Mouse (Mus musculus): ENCODE measurements around the gene Hdgfl3. TPM values are rescaled to one million over a fixed set of nuclear protein-coding genes. Genes with fewer than 3 reads are reported as not detected.
A peak's percentile ranks its signal among the peaks of the same experiment; 100 is the strongest.

The Hdgfl3 gene
- polyA plus RNA-seq, 1 experiment from 2014 or later = 10.9 TPM

- Histone ChIP-seq H3K27ac (no peak overlapping the region), H3K4me3 (replicated peaks) (no peak overlapping the region), H3K36me3 (no peaks in the 10 kb centered on the region), H3K4me2 (replicated peaks) (no peak overlapping the region), H3K9ac (no peak overlapping the region), H3K27me3 (replicated peaks) (peaks cover 31% of the 10 kb centered on the region), H3K9me3 (no peaks in the 10 kb centered on the region), H3K4me1 (replicated peaks) (peaks cover 21% of the 10 kb centered on the region)
- WGBS = 66% methylated on average over 4 of the region's 4 CpGs
- no peak for ATAC-seq
Measured at GRCm38 (mm10) chr7:81861921-81862320, 72.4 kb downstream of the Hdgfl3 start.

- Histone ChIP-seq H3K4me3 (replicated peaks) (no peak overlapping the region), H3K27ac (no peak overlapping the region), H3K4me1 (replicated peaks) (peaks cover 17% of the 10 kb centered on the region), H3K9ac (no peak overlapping the region), H3K36me3 (no peaks in the 10 kb centered on the region), H3K4me2 (replicated peaks) (peak overlapping the region; percentile 28; the same call in 1 of the 2 replicates), H3K27me3 (replicated peaks) (peaks cover 31% of the 10 kb centered on the region), H3K9me3 (no peaks in the 10 kb centered on the region)
- WGBS = 79% methylated on average over 2 of the region's 2 CpGs
- ATAC-seq = no peak
Measured at GRCm38 (mm10) chr7:81861461-81861860, 72.8 kb downstream of the Hdgfl3 start.

- WGBS = 59% methylated on average over 5 of the region's 5 CpGs
- no peak overlapping the region for H3K4me3 ChIP-seq (replicated peaks)
- ATAC-seq = no peak
Measured at GRCm38 (mm10) chr7:81860996-81861395, 73.3 kb downstream of the Hdgfl3 start.

GRCm38 (mm10) chr7:81860071-81860470 lies 74.2 kb downstream of the Hdgfl3 start:
- no peaks in the 10 kb centered on the region for H3K36me3 ChIP-seq
- peak overlapping the region; percentile 49; the same call in 1 of the 2 replicates for H3K4me3 ChIP-seq (replicated peaks)
- H3K9me3 ChIP-seq = no peaks in the 10 kb centered on the region
- H3K4me1 ChIP-seq (replicated peaks) = peaks cover 17% of the 10 kb centered on the region
- H3K9ac ChIP-seq = no peak overlapping the region
- peaks cover 31% of the 10 kb centered on the region for H3K27me3 ChIP-seq (replicated peaks)
- ATAC-seq = peak; percentile 44; the same call in 1 of the 2 replicates
- 53% methylated on average over 11 of the region's 11 CpGs for WGBS
- peak overlapping the region; percentile 97 for H3K4me2 ChIP-seq (replicated peaks)
- no peak overlapping the region for H3K27ac ChIP-seq

More at GRCm38 (mm10) chr7:81860996-81861395, 73.3 kb downstream of the Hdgfl3 start:
- peaks cover 17% of the 10 kb centered on the region for H3K4me1 ChIP-seq (replicated peaks)
- peaks cover 31% of the 10 kb centered on the region for H3K27me3 ChIP-seq (replicated peaks)
- no peak overlapping the region for H3K9ac ChIP-seq
- no peaks in the 10 kb centered on the region for H3K9me3 ChIP-seq
- no peak overlapping the region for H3K27ac ChIP-seq
- no peaks in the 10 kb centered on the region for H3K36me3 ChIP-seq
- peak overlapping the region; percentile 28; the same call in 1 of the 2 replicates for H3K4me2 ChIP-seq (replicated peaks)

- Histone ChIP-seq H3K4me1 (replicated peaks) (peaks cover 17% of the 10 kb centered on the region), H3K27ac (no peak within 1 kb of the TSS; the same call in 1 of the 2 replicates), H3K36me3 (no peaks in the 10 kb centered on the region), H3K27me3 (replicated peaks) (peaks cover 31% of the 10 kb centered on the region), H3K9me3 (no peaks in the 10 kb centered on the region), H3K4me3 (replicated peaks) (peak within 1 kb of the TSS; percentile 49), H3K4me2 (replicated peaks) (peak within 1 kb of the TSS; percentile 97), H3K9ac (peak within 1 kb of the TSS; percentile 40)
- ATAC-seq = peak; percentile 61
- under 1% methylated on average over 63 of the region's 64 CpGs for WGBS
Measured at GRCm38 (mm10) chr7:81858968-81859721, 75.1 kb downstream of the Hdgfl3 start, which contains the start of gene Tm6sf1. Tm6sf1 (plus strand) TSS chr7:81859001.

GRCm38 (mm10) chr7:81858236-81858635 lies 76.0 kb downstream of the Hdgfl3 start:
- H3K4me1 ChIP-seq (replicated peaks) = peaks cover 15% of the 10 kb centered on the region
- H3K9me3 ChIP-seq = no peaks in the 10 kb centered on the region
- H3K4me2 ChIP-seq (replicated peaks) = peak overlapping the region; percentile 97
- WGBS = 15% methylated on average over 9 of the region's 9 CpGs
- H3K9ac ChIP-seq = no peak overlapping the region
- no peaks in the 10 kb centered on the region for H3K36me3 ChIP-seq
- ATAC-seq = no peak
- H3K27me3 ChIP-seq (replicated peaks) = peaks cover 31% of the 10 kb centered on the region
- no peak overlapping the region for H3K27ac ChIP-seq
- H3K4me3 ChIP-seq (replicated peaks) = no peak overlapping the region

- 76% methylated on average over 4 of the region's 4 CpGs for WGBS
- Histone ChIP-seq H3K4me2 (replicated peaks) (no peak overlapping the region), H3K36me3 (no peaks in the 10 kb centered on the region), H3K4me1 (replicated peaks) (peaks cover 10% of the 10 kb centered on the region), H3K9ac (no peak overlapping the region), H3K4me3 (replicated peaks) (no peak overlapping the region), H3K27ac (no peak overlapping the region), H3K9me3 (no peaks in the 10 kb centered on the region), H3K27me3 (replicated peaks) (peaks cover 31% of the 10 kb centered on the region)
- ATAC-seq = no peak
Measured at GRCm38 (mm10) chr7:81856221-81856620, 78.1 kb downstream of the Hdgfl3 start.

GRCm38 (mm10) chr7:81855694-81856093 lies 78.6 kb downstream of the Hdgfl3 start, which contains the start of gene Gm10160:
Gm10160 (minus strand) TSS chr7:81855794.
- no peak within 1 kb of the TSS for H3K27ac ChIP-seq
- H3K4me1 ChIP-seq (replicated peaks) = peaks cover 10% of the 10 kb centered on the region
- 83% methylated on average over 1 of the region's 1 CpGs for WGBS
- H3K4me3 ChIP-seq (replicated peaks) = no peak within 1 kb of the TSS
- H3K27me3 ChIP-seq (replicated peaks) = peaks cover 31% of the 10 kb centered on the region
- no peaks in the 10 kb centered on the region for H3K36me3 ChIP-seq
- no peak within 1 kb of the TSS for H3K4me2 ChIP-seq (replicated peaks)
- H3K9ac ChIP-seq = no peak within 1 kb of the TSS
- no peaks in the 10 kb centered on the region for H3K9me3 ChIP-seq
- no peak for ATAC-seq

- peaks cover 7% of the 10 kb centered on the region for H3K4me1 ChIP-seq (replicated peaks)
- no peak overlapping the region for H3K27ac ChIP-seq
- 53% methylated on average over 8 of the region's 8 CpGs for WGBS
- no peak overlapping the region for H3K4me3 ChIP-seq (replicated peaks)
- no peaks in the 10 kb centered on the region for H3K9me3 ChIP-seq
- H3K27me3 ChIP-seq (replicated peaks) = peaks cover 23% of the 10 kb centered on the region
- ATAC-seq = peak; percentile 49; the same call in 1 of the 2 replicates
- no peak overlapping the region for H3K9ac ChIP-seq
- no peak overlapping the region for H3K4me2 ChIP-seq (replicated peaks)
- no peaks in the 10 kb centered on the region for H3K36me3 ChIP-seq
Measured at GRCm38 (mm10) chr7:81854568-81855307, 79.5 kb downstream of the Hdgfl3 start.

- Histone ChIP-seq H3K9ac (no peak overlapping the region), H3K36me3 (no peaks in the 10 kb centered on the region), H3K9me3 (no peaks in the 10 kb centered on the region), H3K4me2 (replicated peaks) (no peak overlapping the region), H3K27ac (no peak overlapping the region), H3K4me1 (replicated peaks) (no peaks in the 10 kb centered on the region), H3K27me3 (replicated peaks) (no peaks in the 10 kb centered on the region), H3K4me3 (replicated peaks) (no peak overlapping the region)
- WGBS = 74% methylated on average over 3 of the region's 3 CpGs
- no peak for ATAC-seq
Measured at GRCm38 (mm10) chr7:81851706-81852105, 82.6 kb downstream of the Hdgfl3 start.

- 73% methylated on average over 6 of the region's 6 CpGs for WGBS
- Histone ChIP-seq H3K36me3 (no peaks in the 10 kb centered on the region), H3K27me3 (replicated peaks) (no peaks in the 10 kb centered on the region), H3K9ac (no peak overlapping the region), H3K4me3 (replicated peaks) (no peak overlapping the region), H3K4me2 (replicated peaks) (no peak overlapping the region), H3K27ac (no peak overlapping the region), H3K9me3 (no peaks in the 10 kb centered on the region), H3K4me1 (replicated peaks) (no peaks in the 10 kb centered on the region)
- no peak for ATAC-seq
Measured at GRCm38 (mm10) chr7:81850171-81850570, 84.1 kb downstream of the Hdgfl3 start.

- ATAC-seq = no peak
- Histone ChIP-seq H3K4me1 (replicated peaks) (no peaks in the 10 kb centered on the region), H3K9ac (no peak overlapping the region), H3K4me2 (replicated peaks) (no peak overlapping the region), H3K9me3 (no peaks in the 10 kb centered on the region), H3K36me3 (no peaks in the 10 kb centered on the region), H3K4me3 (replicated peaks) (no peak overlapping the region), H3K27ac (no peak overlapping the region), H3K27me3 (replicated peaks) (no peaks in the 10 kb centered on the region)
- WGBS = 87% methylated on average over 7 of the region's 7 CpGs
Measured at GRCm38 (mm10) chr7:81849633-81850032, 84.6 kb downstream of the Hdgfl3 start.
